In the genomic region with DNA sequence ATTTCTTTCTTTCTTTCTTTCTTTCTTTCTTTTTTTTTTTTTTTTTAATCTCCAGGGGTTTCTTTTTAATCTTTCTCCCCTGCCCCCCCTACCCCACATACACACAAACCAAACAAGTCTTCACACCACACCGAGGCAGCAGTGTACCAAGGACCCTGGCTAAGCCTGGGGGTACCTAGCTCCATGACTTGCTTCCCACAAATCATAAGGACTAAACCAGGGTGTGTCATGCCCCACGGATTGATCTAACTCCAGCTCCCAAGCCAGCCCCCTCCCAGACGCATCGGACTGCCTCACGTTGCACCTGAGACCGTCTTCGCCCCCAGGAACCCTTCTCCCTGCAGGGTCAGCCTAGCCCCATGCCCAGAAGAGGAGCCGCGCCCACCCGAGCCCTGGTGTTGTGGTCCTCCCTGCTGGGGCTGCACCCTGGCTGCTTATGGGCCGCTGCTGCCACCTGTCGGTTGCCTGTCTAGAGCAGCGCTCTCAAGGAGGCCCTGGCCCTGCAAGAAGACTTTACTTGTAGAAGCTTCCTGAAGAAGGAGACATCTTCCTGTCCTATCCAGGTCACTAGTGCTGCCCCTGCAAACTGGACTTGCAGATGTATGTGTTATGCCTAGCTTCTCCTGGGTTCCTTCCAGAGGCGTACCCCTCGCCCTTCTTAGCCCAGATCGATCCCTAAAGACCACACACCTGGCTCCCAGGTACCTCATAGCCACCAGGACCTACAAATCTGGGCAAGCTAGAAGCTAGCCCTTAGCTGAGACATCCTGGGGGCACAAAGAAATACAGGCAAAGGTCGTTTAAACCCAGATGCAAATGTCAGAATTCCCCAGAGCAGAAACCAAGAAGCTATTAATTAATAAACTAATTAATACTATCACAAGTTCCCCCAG, we compare ENCODE assay signal across 8 mouse cellular contexts. TPM values are rescaled to one million over a fixed set of nuclear protein-coding genes. Genes with fewer than 3 reads are reported as not detected.
DNase-seq lines count a peak whose midpoint lies in the region; ATAC-seq lines count a peak whose summit lies in the region.

No protein-coding gene starts in this region.

- H3K27me3 ChIP-seq in limb, embryonic 10.5 days (ENCODE audit: low read depth, poor library complexity, severe bottlenecking): no peaks in the 10 kb centered on the region
- H3K27me3 ChIP-seq in midbrain, embryonic 12.5 days: no peaks in the 10 kb centered on the region

- no peaks in the 10 kb centered on the region for H3K36me3 ChIP-seq in limb, embryonic 10.5 days
- H3K36me3 ChIP-seq in midbrain, embryonic 12.5 days: no peaks in the 10 kb centered on the region

- H3K4me2 ChIP-seq in midbrain, embryonic 12.5 days (replicated peaks): peak overlapping the region; percentile 60

- no peak overlapping the region for H3K27ac ChIP-seq in limb, embryonic 10.5 days
- no peak overlapping the region for H3K27ac ChIP-seq in midbrain, embryonic 12.5 days (replicated peaks)

- H3K9me3 ChIP-seq in limb, embryonic 10.5 days (replicated peaks): no peaks in the 10 kb centered on the region
- no peaks in the 10 kb centered on the region for H3K9me3 ChIP-seq in midbrain, embryonic 12.5 days

- H3K9ac ChIP-seq in midbrain, embryonic 12.5 days (replicated peaks): no peak overlapping the region; the same call in 1 of the 2 replicates

- WGBS in limb, embryonic 10.5 days: 16% methylated on average over 17 of the region's 17 CpGs
- 16% methylated on average over 17 of the region's 17 CpGs for WGBS in midbrain, embryonic 12.5 days

- ATAC-seq in granulocyte monocyte progenitor cell, adult 5-6 weeks (replicated peaks; ENCODE audit: poor library complexity, severe bottlenecking): peak; percentile 90
- peak; percentile 71 for ATAC-seq in midbrain, embryonic 12.5 days (ENCODE audit: low FRiP score, low read depth)
- no peak for ATAC-seq in erythroblast, adult 5-6 weeks (replicated peaks; ENCODE audit: low FRiP score, poor library complexity, severe bottlenecking)

- H3K4me3 ChIP-seq in limb, embryonic 10.5 days: peak overlapping the region; percentile 40
- H3K4me3 ChIP-seq in midbrain, embryonic 12.5 days: peak overlapping the region; percentile 32

- H3K4me1 ChIP-seq in limb, embryonic 10.5 days: peaks cover 6% of the 10 kb centered on the region
- H3K4me1 ChIP-seq in midbrain, embryonic 12.5 days: 0 out of 2 replicates have a peak, but pooled peaks cover 4% of the 10 kb centered on the region

- DNase-seq in adrenal gland, adult (ENCODE audit: inconsistent age in 2 of 2, low spot score in 1 of 2): peak; percentile 73 to 90
- DNase-seq in embryo, embryonic 10.5 days (ENCODE audit: low spot score): peak; percentile 87
- DNase-seq in kidney, adult 18-20 months: peak; percentile 84
- DNase-seq in limb, embryonic 10.5 days (ENCODE audit: low spot score): peak; percentile 87
- peak; percentile 36 for DNase-seq in skeletal muscle tissue, adult 2 months (ENCODE audit: low read depth, low spot score)

RNA-seq across cellular contexts. Expression of gene Plet1, which starts 56.2 kb away (rescaled TPM):
- 5.2 TPM in 1 of 2 replicates, not detected in the other for total RNA-seq in granulocyte monocyte progenitor cell, adult 5-6 weeks (2014; fragmentation: Nextera tagmentation)
- total RNA-seq in granulocyte monocyte progenitor cell, adult 5-6 weeks (2017): not detected in 2 replicates
- 0.29 TPM in 1 of 2 replicates, not detected in the other for polyA plus RNA-seq in limb, embryonic 10.5 days (2016; fragmentation: Nextera tagmentation; extraction: Ambion mirVana)
- 0.37 and 0.63 TPM in 2 replicates for polyA plus RNA-seq in midbrain, embryonic 12.5 days (2016; fragmentation: Nextera tagmentation; extraction: Ambion mirVana)
- not detected in 2 replicates for total RNA-seq in erythroblast, adult 5-6 weeks (2015; ENCODE audit: low replicate concordance)
- total RNA-seq in erythroblast, adult 5-6 weeks (2017; ENCODE audit: low replicate concordance): not detected in 2 replicates

Comparison
In these comparisons a context has a peak if more than half of its experiments do, and no peak if none do; other contexts are left out.
1. DNase-seq: peak in every context shown above with its lines; median percentile 87 in embryo, embryonic 10.5 days; 87 in limb, embryonic 10.5 days; 84 in kidney, adult 18-20 months; 82 in adrenal gland, adult; 36 in skeletal muscle tissue, adult 2 months.